Mouse (Mus musculus) megakaryocyte-erythroid progenitor cell, adult 5-6 weeks (primary cell): ENCODE measurements at regions not wholly inside any gene's neighbourhood (a gene's known extent, or its start where the extent isn't known, plus 50 kb on each side); places are given as distances from the start of the nearest gene placed in this dataset.

ENCODE experiments used
- ATAC-seq: replicated peaks from 2 replicates; pipeline ENCODE4 v1.8.0; 2016; ENCODE audit warnings: mild to moderate bottlenecking, inconsistent platforms; ENCODE audit not compliant: severe bottlenecking, poor library complexity, low FRiP score, low TSS enrichment

DNA sequence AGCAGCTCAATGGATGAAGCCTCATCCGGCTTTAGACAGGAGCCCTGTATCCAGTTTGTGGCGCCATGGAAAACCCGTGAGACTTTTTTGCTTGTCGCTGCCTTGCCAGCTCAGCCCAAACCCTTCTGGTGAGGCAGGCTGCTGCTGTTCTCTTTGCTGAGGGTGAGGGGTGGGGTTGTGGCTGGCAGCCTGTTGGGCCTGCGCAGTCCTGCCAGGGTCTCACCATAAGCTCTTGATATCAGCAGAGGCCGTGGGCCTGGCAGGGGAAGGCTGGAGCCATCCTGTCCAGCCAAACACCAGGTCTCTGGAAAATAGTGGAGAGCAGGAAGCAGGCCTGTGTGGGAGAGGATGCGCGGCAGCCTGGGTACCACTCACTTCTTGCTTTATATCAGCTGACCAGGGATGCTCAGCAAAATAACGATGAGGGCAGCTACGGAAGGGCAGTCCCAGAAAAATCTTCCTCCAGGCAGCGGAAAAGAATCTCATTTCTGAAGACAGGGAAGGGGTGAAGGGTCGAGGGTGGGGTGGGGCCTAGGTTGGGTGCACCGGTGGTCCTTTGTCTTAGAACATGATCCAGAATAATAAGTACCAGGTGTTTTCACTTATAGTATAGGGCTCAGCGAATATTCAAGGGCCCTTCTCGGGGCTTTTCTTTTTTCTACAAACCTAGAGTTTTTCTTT, 73.4 kb upstream of the Medag start:
- ATAC-seq, result no peak

DNA sequence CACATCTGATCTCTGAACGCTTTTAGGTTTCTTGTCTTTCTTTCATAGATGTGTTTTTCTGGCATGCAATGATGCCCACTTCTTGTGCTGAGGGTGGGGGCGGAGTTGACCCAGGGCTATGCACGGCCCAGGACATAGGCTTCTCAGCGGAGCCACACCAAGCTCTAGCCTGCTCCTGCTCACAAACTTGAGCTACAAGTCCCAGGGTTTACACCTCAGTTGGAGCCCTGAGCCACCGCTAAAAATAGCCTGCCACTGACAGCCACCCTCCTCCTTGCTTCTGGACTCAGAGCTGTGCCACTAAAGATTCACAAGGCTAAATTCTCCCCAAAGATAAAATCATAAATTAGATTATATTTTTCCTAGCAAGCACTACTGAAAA, 72.9 kb upstream of the Medag start:
- ATAC-seq, result no peak

DNA sequence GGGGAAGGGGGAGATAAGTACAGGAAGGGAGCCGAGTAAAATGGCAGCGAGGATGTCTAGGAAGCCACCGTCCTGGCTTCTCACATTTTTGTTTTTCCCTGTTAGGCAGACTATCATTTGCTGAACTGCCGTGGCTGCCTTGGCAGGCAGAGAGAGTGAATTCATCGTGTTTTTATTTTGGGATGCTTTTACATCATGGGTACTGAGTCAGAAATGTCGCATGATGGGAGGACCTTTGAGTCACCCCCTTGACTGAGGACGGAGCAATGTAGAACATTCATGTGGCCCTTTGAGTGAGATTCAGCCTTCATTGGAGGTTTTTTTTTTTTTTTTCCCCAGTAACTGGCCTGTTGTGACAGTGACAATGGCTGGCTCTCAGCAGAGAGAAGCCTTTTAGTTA, 71.2 kb upstream of the Medag start:
- no peak for ATAC-seq

- ATAC-seq, result no peak
These were observed 70.1 kb upstream of the Medag start for GRCm38 (mm10) chr5:149341461-149341860.

DNA sequence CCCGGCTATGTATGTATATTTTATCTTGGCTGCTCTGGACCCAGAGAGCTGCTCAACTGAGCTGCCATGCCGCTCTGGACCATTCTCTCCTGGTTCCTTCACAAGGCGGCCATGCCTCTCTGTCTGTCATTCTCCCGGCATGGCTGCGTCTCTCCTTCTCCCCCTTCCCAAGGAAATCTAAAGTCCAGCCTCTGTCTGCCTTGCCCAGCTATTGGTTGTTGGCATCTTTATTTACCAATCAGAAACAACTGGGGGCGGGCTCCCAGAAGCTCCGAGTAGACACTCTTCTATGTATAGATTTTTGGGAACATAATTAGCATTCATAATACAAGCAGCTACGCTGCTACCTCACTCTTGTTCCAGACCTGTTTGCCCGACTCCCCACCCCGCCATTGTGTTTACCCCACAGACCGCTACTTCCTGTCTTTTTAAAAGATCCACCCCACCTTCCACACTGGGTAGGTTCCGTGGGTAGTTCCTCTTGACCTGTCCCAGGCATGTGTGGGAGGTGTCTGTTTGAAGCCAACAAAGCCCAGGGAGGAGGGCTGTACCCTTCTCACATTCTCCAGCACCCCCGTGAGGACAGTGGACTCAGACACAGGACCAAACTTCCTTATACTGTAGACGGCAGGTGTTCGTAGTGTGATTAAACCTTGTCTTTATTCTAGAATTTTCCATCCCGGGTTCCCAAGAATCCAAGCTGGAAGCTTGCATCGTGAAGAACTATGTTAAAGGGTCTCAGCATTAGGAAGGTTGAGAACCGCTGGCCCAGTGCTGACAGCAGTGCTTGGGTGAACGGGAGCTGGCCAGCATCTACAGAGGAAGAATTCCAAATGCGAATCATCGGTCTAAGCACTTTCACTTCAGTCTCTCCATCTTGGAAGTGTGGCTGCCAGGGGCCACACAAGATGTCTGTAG, 67.7 kb upstream of the Medag start:
- no peak for ATAC-seq

GRCm38 (mm10) chr5:149344528-149344855, 67.1 kb upstream of the Medag start:
- no peak for ATAC-seq

DNA sequence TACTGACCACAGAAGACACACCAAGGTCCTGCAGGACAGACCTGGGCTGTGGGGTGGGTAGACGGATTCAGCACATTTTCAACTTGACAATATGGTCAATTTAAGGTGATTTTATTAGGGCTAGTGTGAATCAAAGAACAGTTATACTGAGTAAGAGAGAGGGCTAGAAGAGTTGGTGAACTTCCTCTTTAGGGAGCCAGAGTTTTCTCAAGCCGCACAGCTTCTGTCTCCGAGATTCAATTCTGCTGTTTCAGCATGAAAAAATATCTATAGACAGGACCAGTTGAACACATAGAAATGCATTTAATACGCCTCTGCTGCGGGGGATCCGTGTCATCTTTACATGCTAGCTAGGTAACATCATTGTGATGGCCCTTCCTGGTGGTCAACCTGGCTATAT, 66.4 kb upstream of the Medag start:
- no peak for ATAC-seq

DNA sequence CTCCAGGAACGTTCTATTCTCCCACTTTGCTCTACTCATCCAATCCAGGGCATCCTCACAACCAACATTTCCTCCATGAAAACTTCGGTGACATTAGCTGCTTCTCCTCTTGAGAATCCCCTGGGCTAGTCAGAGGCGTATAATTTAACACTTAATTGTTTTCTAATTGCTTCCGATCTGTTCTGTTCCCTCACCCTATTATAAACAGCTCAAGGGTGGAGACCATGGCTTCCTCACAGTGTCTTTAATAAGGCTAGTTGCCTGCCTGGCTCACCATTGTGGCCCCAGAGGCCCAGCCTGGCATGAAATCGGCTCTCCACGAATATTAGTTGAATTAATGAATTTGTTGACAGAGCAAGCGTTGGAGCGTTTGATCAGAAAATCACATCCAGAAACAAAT, 61.9 kb upstream of the Medag start:
- no peak for ATAC-seq

GRCm38 (mm10) chr5:149353039-149353655, 58.4 kb upstream of the Medag start:
- ATAC-seq, result peak; percentile 54

- ATAC-seq, result peak; percentile 85
These were observed 57.0 kb upstream of the Medag start for GRCm38 (mm10) chr5:149354448-149355115.

DNA sequence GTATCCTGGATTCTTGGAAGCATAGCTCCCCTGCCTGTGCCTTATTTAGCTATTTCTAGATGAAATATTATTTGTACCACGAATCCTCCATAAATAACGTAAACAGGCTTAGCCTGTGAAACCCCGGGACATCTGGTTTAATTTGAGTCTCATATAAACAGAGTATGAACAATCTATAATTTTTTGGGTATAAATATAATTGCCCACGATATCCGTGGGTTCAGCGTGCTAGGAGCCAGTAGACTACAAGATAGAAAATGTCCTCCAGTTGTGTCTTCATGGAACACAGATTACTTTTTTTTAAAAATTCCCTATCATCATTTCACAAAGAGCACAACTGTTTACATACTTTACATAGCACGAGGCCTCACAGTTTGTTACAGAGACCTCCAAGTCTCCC, 56.4 kb upstream of the Medag start:
- ATAC-seq, result no peak

- no peak for ATAC-seq
These were observed 54.6 kb upstream of the Medag start for GRCm38 (mm10) chr5:149356970-149357369.
